Mouse (Mus musculus) spleen, adult 18-20 months (tissue): ENCODE measurements around the gene Eef1g.

Experiments used
- DNase-seq, 2 experiments: peaks; one replicate each; pipeline ENCODE4 v3.0.0; 2022; ENCODE audit warnings: mixed read lengths in 2 of 2

Gene Eef1g

DNA sequence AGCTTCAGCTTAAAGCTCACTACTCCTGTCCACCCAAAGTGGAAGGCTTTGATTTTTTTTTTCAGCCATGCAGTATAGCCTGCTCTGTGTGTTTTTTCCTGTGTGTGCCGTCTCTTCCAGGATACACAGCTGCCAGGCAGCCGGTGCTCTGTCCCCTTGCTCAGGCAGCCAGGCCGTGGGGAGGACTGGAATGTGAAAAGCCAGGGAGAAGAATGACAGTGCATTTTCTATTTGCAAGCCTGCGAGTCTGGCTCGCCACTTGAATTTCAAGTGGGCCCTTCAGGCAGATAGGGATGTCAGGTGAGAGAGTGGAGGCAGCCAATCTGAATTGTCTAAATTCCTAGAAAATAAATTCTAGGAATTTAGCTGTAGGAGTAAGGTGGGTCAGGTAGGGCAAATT, 61.0 kb downstream of the Eef1g start:
- DNase-seq: no peak
